ENCODE assay signal across 8 mouse cellular contexts in genomic region chr13:31806890-31807735, GRCm38 (mm10). TPM values are rescaled to one million over a fixed set of nuclear protein-coding genes. Genes with fewer than 3 reads are reported as not detected.
DNase-seq lines count a peak whose midpoint lies in the region; ATAC-seq lines count a peak whose summit lies in the region.

No protein-coding gene starts in this region.

- ATAC-seq in hindbrain, embryonic 15.5 days (ENCODE audit: low FRiP score, low read depth): peak; percentile 47
- no peak for ATAC-seq in liver, embryonic 16.5 days (ENCODE audit: low read depth)

- H3K9ac ChIP-seq in hindbrain, embryonic 15.5 days: peak overlapping the region; percentile 26
- no peak overlapping the region for H3K9ac ChIP-seq in liver, embryonic 16.5 days (ENCODE audit: low read depth, low read length)

- peaks cover 64% of the 10 kb centered on the region for H3K4me1 ChIP-seq in forebrain, embryonic 10.5 days
- H3K4me1 ChIP-seq in hindbrain, embryonic 15.5 days (replicated peaks): peaks cover 37% of the 10 kb centered on the region
- H3K4me1 ChIP-seq in liver, embryonic 16.5 days (ENCODE audit: control insufficient read depth, low read depth, low read length): peaks cover 15% of the 10 kb centered on the region

- intact Hi-C loops in left cerebral cortex, postnatal 4 days (cut with DNase I): no loop called here

- peaks cover 15% of the 10 kb centered on the region; the same call in 1 of the 2 replicates for H3K36me3 ChIP-seq in forebrain, embryonic 10.5 days (replicated peaks)
- no peaks in the 10 kb centered on the region for H3K36me3 ChIP-seq in hindbrain, embryonic 15.5 days
- no peaks in the 10 kb centered on the region for H3K36me3 ChIP-seq in liver, embryonic 16.5 days (ENCODE audit: control insufficient read depth, insufficient read depth)

- DNase-seq in gastrocnemius, adult 18-20 months (ENCODE audit: low spot score): peak; percentile 16
- no peak for DNase-seq in gastrocnemius, adult 8-10 months (ENCODE audit: low spot score in 2 of 2)
- DNase-seq in ES-CJ7 (ENCODE audit: low read depth, low spot score): peak; percentile 32
- DNase-seq in forebrain, embryonic 10.5 days (ENCODE audit: extremely low spot score, low spot score): peak; percentile 61
- peak; percentile 50 for DNase-seq in testis, postnatal 10 days (ENCODE audit: low spot score)
- DNase-seq in left cerebral cortex, postnatal 4 days: no peak

- under 1% methylated on average over 100 of the region's 101 CpGs for WGBS in forebrain, embryonic 10.5 days
- under 1% methylated on average over 100 of the region's 101 CpGs for WGBS in hindbrain, embryonic 15.5 days
- WGBS in liver, embryonic 16.5 days (ENCODE audit: insufficient replicate concordance): under 1% methylated on average over 100 of the region's 101 CpGs

- H3K9me3 ChIP-seq in forebrain, embryonic 10.5 days: no peaks in the 10 kb centered on the region
- no peaks in the 10 kb centered on the region for H3K9me3 ChIP-seq in hindbrain, embryonic 15.5 days
- H3K9me3 ChIP-seq in liver, embryonic 16.5 days (replicated peaks; ENCODE audit: control insufficient read depth, low read length): no peaks in the 10 kb centered on the region

- peak overlapping the region; percentile 88 for H3K27ac ChIP-seq in forebrain, embryonic 10.5 days
- peak overlapping the region; percentile 70 for H3K27ac ChIP-seq in hindbrain, embryonic 15.5 days (replicated peaks)
- H3K27ac ChIP-seq in liver, embryonic 16.5 days (ENCODE audit: low read length): no peak overlapping the region

- peak overlapping the region; percentile 69 for H3K4me2 ChIP-seq in hindbrain, embryonic 15.5 days
- peak overlapping the region; percentile 78 for H3K4me2 ChIP-seq in liver, embryonic 16.5 days (ENCODE audit: low read depth, low read length)

- peaks cover 100% of the 10 kb centered on the region for H3K27me3 ChIP-seq in forebrain, embryonic 10.5 days (ENCODE audit: poor library complexity, severe bottlenecking)
- peaks cover 53% of the 10 kb centered on the region for H3K27me3 ChIP-seq in hindbrain, embryonic 15.5 days
- H3K27me3 ChIP-seq in liver, embryonic 16.5 days (ENCODE audit: control insufficient read depth, insufficient read depth, low read depth, low read length): peaks cover 93% of the 10 kb centered on the region

- H3K4me3 ChIP-seq in forebrain, embryonic 10.5 days: peak overlapping the region; percentile 64
- peak overlapping the region; percentile 40 for H3K4me3 ChIP-seq in hindbrain, embryonic 15.5 days
- H3K4me3 ChIP-seq in liver, embryonic 16.5 days (ENCODE audit: low read depth, low read length): peak overlapping the region; percentile 59

RNA-seq across cellular contexts. Expression of gene Foxc1, which starts 0.7 kb away (rescaled TPM):
- under 1 TPM; 0.75 to 0.88 TPM for total RNA-seq in gastrocnemius, adult 18-20 months (2021)
- under 1 TPM; 0.39 to 0.83 (median 0.65) TPM for total RNA-seq in gastrocnemius, adult 8-10 months (2022)
- polyA plus RNA-seq in forebrain, embryonic 10.5 days (2016; fragmentation: Nextera tagmentation; extraction: Ambion mirVana): 2.5 and 2.6 TPM in 2 replicates
- 1.4 and 2.0 TPM in 2 replicates for polyA plus RNA-seq in hindbrain, embryonic 15.5 days (2015; fragmentation: Nextera tagmentation; extraction: Ambion mirVana)
- not detected in 2 replicates for polyA plus RNA-seq in liver, embryonic 16.5 days (2015; fragmentation: Nextera tagmentation; extraction: Ambion mirVana)
- 1 to 10 TPM; 8.5 TPM for total RNA-seq in left cerebral cortex, postnatal 4 days (2021)

Comparison
In these comparisons a context has a peak if more than half of its experiments do, and no peak if none do; other contexts are left out.
1. DNase-seq: peak in gastrocnemius, adult 18-20 months (single experiment), ES-CJ7 (single experiment), forebrain, embryonic 10.5 days (single experiment) and testis, postnatal 10 days (single experiment); none in gastrocnemius, adult 8-10 months (0 of 2) and left cerebral cortex, postnatal 4 days (single experiment).
2. RNA of gene Foxc1, which starts 0.7 kb away (total RNA-seq): 8.5 TPM in left cerebral cortex, postnatal 4 days; 0.75 to 0.88 TPM in gastrocnemius, adult 18-20 months and 0.39 to 0.83 TPM in gastrocnemius, adult 8-10 months; every median in the first group is over 4 times any median in the second.
3. Peak in every context shown above with its lines, with median percentiles within 50 percentile points of each other: H3K4me3 ChIP-seq.